Mouse (Mus musculus): ENCODE results near the gene Rab33b.

Rab33b gene

GRCm38 (mm10) chr3:51499876-51500275 is 16.2 kb downstream of the Rab33b start:
- in situ Hi-C loops (cut with MboI; ENCODE audit: unreplicated experiment in 2 of 2): loop anchor here (25.0 kb wide), 1 partner anchor 1962 kb away; the partner anchor contains the start of genes Nhlrc3 (in 2 of the 2) and Proser1 (in 2 of the 2)

GRCm38 (mm10) chr3:51504385-51504952 is 20.7 kb downstream of the Rab33b start:
- in situ Hi-C loops (cut with MboI; ENCODE audit: unreplicated experiment in 2 of 2): loop anchor here in 1 of 2 experiments (25.0 kb wide), 1 partner anchor 1958 kb away; the partner anchor contains the start of genes Nhlrc3 and Proser1

GRCm38 (mm10) chr3:51505465-51505864 is 21.7 kb downstream of the Rab33b start:
- in situ Hi-C loops (cut with MboI; ENCODE audit: unreplicated experiment in 2 of 2): loop anchor here in 1 of 2 experiments (25.0 kb wide), 1 partner anchor 1957 kb away; the partner anchor contains the start of genes Nhlrc3 and Proser1

- in situ Hi-C loops (cut with MboI; ENCODE audit: unreplicated experiment in 2 of 2): loop anchor here (5.0 to 25.0 kb wide), 4 partner anchors 56 to 1951 kb away; partner anchors contain the start of genes Nhlrc3 (in 1 of the 2) and Proser1 (in 1 of the 2)
Measured at GRCm38 (mm10) chr3:51510903-51511302, 27.2 kb downstream of the Rab33b start.

GRCm38 (mm10) chr3:51511983-51512382 is 28.3 kb downstream of the Rab33b start:
- in situ Hi-C loops (cut with MboI; ENCODE audit: unreplicated experiment in 2 of 2): loop anchor here (5.0 to 25.0 kb wide), 4 partner anchors 55 to 1950 kb away; partner anchors contain the start of genes Nhlrc3 (in 1 of the 2) and Proser1 (in 1 of the 2)

GRCm38 (mm10) chr3:51517467-51517866 is 33.7 kb downstream of the Rab33b start:
- in situ Hi-C loops (cut with MboI; ENCODE audit: unreplicated experiment in 2 of 2): loop anchor here in 1 of 2 experiments (25.0 kb wide), 1 partner anchor 1945 kb away; the partner anchor contains the start of genes Nhlrc3 and Proser1

GRCm38 (mm10) chr3:51517878-51518762 is 34.4 kb downstream of the Rab33b start:
- in situ Hi-C loops (cut with MboI; ENCODE audit: unreplicated experiment in 2 of 2): loop anchor here in 1 of 2 experiments (25.0 kb wide), 1 partner anchor 1944 kb away; the partner anchor contains the start of genes Nhlrc3 and Proser1

- in situ Hi-C loops (cut with MboI; ENCODE audit: unreplicated experiment in 2 of 2): loop anchor here in 1 of 2 experiments (25.0 kb wide), 1 partner anchor 1944 kb away; the partner anchor contains the start of genes Nhlrc3 and Proser1
Measured at GRCm38 (mm10) chr3:51518763-51519121, 35.0 kb downstream of the Rab33b start.

- in situ Hi-C loops (cut with MboI; ENCODE audit: unreplicated experiment in 2 of 2): loop anchor here in 1 of 2 experiments (25.0 kb wide), 1 partner anchor 1941 kb away; the partner anchor contains the start of genes Nhlrc3 and Proser1
Measured at GRCm38 (mm10) chr3:51521262-51521661, 37.5 kb downstream of the Rab33b start.

- in situ Hi-C loops (cut with MboI; ENCODE audit: unreplicated experiment in 2 of 2): no loop called here
Measured at GRCm38 (mm10) chr3:51525186-51525785, 41.6 kb downstream of the Rab33b start.

GRCm38 (mm10) chr3:51526891-51527290 is 43.2 kb downstream of the Rab33b start:
- in situ Hi-C loops (cut with MboI; ENCODE audit: unreplicated experiment in 2 of 2): no loop called here

GRCm38 (mm10) chr3:51531473-51532281 is 48.0 kb downstream of the Rab33b start:
- in situ Hi-C loops (cut with MboI; ENCODE audit: unreplicated experiment in 2 of 2): no loop called here

GRCm38 (mm10) chr3:51532282-51532620 is 48.5 kb downstream of the Rab33b start:
- in situ Hi-C loops (cut with MboI; ENCODE audit: unreplicated experiment in 2 of 2): no loop called here

- in situ Hi-C loops (cut with MboI; ENCODE audit: unreplicated experiment in 2 of 2): no loop called here
Measured at GRCm38 (mm10) chr3:51533573-51533972, 49.9 kb downstream of the Rab33b start.

GRCm38 (mm10) chr3:51534013-51534412 is 50.3 kb downstream of the Rab33b start:
- in situ Hi-C loops (cut with MboI; ENCODE audit: unreplicated experiment in 2 of 2): no loop called here

GRCm38 (mm10) chr3:51539567-51540408 is 56.1 kb downstream of the Rab33b start:
- in situ Hi-C loops (cut with MboI; ENCODE audit: unreplicated experiment in 2 of 2): loop anchor here in 1 of 2 experiments (10.0 kb wide), 2 partner anchors 55 to 165 kb away; partner anchors contain the start of gene Rab33b

GRCm38 (mm10) chr3:51540659-51541058 is 56.9 kb downstream of the Rab33b start:
- in situ Hi-C loops (cut with MboI; ENCODE audit: unreplicated experiment in 2 of 2): loop anchor here in 1 of 2 experiments (10.0 kb wide), 2 partner anchors 56 to 166 kb away; partner anchors contain the start of gene Rab33b

GRCm38 (mm10) chr3:51544442-51545128 is 60.9 kb downstream of the Rab33b start:
- in situ Hi-C loops (cut with MboI; ENCODE audit: unreplicated experiment in 2 of 2): loop anchor here in 1 of 2 experiments (10.0 kb wide), 2 partner anchors 60 to 170 kb away; partner anchors contain the start of gene Rab33b

All from v-Abl transformed pro-B cells (cell line).